Mouse (Mus musculus) hindbrain, embryonic 13.5 days (tissue): ENCODE measurements around the gene Sesn1. TPM values are rescaled to one million over a fixed set of nuclear protein-coding genes. Genes with fewer than 3 reads are reported as not detected.

Source experiments
- ATAC-seq: fragments of 200-750 bp; cut with Nextera tagmentation; 2 replicates; pipeline ENCODE4 v1.8.0; 2017; ENCODE audit warnings: moderate TSS enrichment; ENCODE audit not compliant: low FRiP score
- H3K27ac ChIP-seq: fragments of 300-500 bp; sonication (generic); 2 replicates; pipeline ENCODE4 v1.5.1; 2015; ENCODE audit warnings: inconsistent platforms, mild to moderate bottlenecking, moderate library complexity
- H3K27me3 ChIP-seq: fragments of 300-500 bp; sonication (generic); 2 replicates; pipeline ENCODE4 v1.6.1; 2015; ENCODE audit warnings: mild to moderate bottlenecking, inconsistent platforms
- H3K36me3 ChIP-seq: fragments of 300-500 bp; sonication (generic); 2 replicates; pipeline ENCODE4 v1.6.1; 2015; ENCODE audit warnings: mild to moderate bottlenecking, inconsistent platforms
- H3K4me1 ChIP-seq: fragments of 300-500 bp; sonication (generic); replicated peaks from 2 replicates; pipeline ENCODE4 v1.6.1; 2015; ENCODE audit warnings: inconsistent platforms
- H3K4me2 ChIP-seq: fragments of 300-500 bp; sonication (generic); 2 replicates; pipeline ENCODE4 v1.6.1; 2015; ENCODE audit warnings: inconsistent platforms, mild to moderate bottlenecking, moderate library complexity
- H3K4me3 ChIP-seq: fragments of 300-500 bp; sonication (generic); 2 replicates; pipeline ENCODE4 v1.5.1; 2015; ENCODE audit warnings: mild to moderate bottlenecking, inconsistent platforms
- H3K9ac ChIP-seq: fragments of 300-500 bp; sonication (generic); 2 replicates; pipeline ENCODE4 v1.6.1; 2015; ENCODE audit warnings: mild to moderate bottlenecking, inconsistent platforms
- H3K9me3 ChIP-seq: fragments of 300-500 bp; sonication (generic); 2 replicates; pipeline ENCODE4 v1.6.1; 2016; ENCODE audit warnings: inconsistent platforms
- WGBS: fragments of 180-500 bp; shearing (Covaris S2); methylation state at CpG from one replicate; pipeline ENCODE4 v1.1.7; 2015; 5-methylcytosine and 5-hydroxymethylcytosine counted together
- polyA plus RNA-seq: library from polyadenylated mRNA; unstranded; fragments of >200 nt; fragmentation: Nextera tagmentation; extraction: Ambion mirVana; gene quantifications from 2 replicates; pipeline ENCODE4 v1.2.1, GENCODE M21; 2015

The Sesn1 gene
- polyA plus RNA-seq, 1 experiment from 2014 or later, result 36.1 TPM

DNA sequence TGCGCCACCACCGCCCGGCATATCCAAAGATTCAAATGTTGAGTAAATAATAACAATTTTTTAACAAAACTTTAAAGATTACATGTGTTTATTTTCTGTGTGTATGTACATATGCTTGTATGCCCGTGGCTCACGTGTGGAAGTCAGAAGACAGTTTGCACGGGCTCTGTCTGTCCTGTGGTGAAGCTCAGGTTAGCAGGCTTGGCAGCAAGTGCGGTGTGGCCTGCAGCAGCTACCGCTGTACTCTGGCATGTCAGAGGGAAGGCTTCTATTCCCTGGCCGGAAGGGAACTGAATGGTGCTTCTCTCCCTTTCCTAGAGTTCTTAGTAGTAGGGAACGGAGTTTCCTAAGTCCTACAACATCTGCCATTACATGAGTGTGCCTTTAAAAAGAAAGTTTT, 15.3 kb downstream of the Sesn1 start:
- 89% methylated on average over 10 of the region's 10 CpGs for WGBS
- no peak for ATAC-seq
- H3K27ac ChIP-seq, result no peak overlapping the region

GRCm38 (mm10) chr10:41825996-41826395, 16.3 kb downstream of the Sesn1 start:
- no peaks in the 10 kb centered on the region for H3K36me3 ChIP-seq
- H3K4me3 ChIP-seq, result no peak overlapping the region
- no peak for ATAC-seq
- H3K4me1 ChIP-seq, result no peaks in the 10 kb centered on the region
- H3K27me3 ChIP-seq, result no peaks in the 10 kb centered on the region
- H3K9me3 ChIP-seq, result no peaks in the 10 kb centered on the region
- no peak overlapping the region for H3K9ac ChIP-seq
- 92% methylated on average over 4 of the region's 4 CpGs for WGBS
- H3K27ac ChIP-seq, result no peak overlapping the region
- H3K4me2 ChIP-seq, result no peak overlapping the region

More for the DNA sequence above, 15.3 kb downstream of the Sesn1 start:
- Histone ChIP-seq H3K4me2 (no peak overlapping the region), H3K9ac (no peak overlapping the region), H3K4me1 (no peaks in the 10 kb centered on the region), H3K27me3 (no peaks in the 10 kb centered on the region), H3K36me3 (no peaks in the 10 kb centered on the region), H3K4me3 (no peak overlapping the region), H3K9me3 (no peaks in the 10 kb centered on the region)

DNA sequence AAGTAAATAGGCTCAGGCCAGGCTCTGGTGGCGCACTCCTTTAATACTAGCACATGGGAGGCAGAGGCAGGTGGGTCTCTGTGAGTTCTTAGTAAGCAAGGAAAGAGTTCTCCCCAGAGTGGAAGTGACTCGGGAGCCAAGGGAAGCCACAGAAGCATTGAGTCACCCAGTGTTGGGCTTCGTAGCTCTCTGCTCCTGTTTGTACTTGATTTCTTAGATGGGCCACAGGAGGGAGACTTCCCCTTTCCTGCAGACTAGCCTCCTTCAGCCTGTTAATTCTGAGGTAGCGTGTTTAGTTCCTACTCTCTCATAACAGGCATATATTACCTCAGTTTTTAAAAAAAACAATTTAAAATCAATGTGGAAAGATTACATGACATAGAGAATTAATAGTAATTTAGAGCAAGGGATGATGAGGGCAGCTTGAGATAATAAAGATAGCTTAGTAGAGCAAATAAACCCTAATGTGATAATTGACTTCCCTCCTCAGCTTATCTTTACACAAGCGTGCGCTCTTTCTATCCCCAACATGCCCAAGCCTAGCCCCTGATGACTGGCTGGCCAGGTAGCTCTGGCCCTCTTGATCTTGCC, 16.9 kb downstream of the Sesn1 start:
- H3K27me3 ChIP-seq, result no peaks in the 10 kb centered on the region
- H3K4me2 ChIP-seq, result no peak overlapping the region
- H3K9ac ChIP-seq, result no peak overlapping the region
- ATAC-seq, result no peak
- H3K4me1 ChIP-seq, result no peaks in the 10 kb centered on the region
- no peaks in the 10 kb centered on the region for H3K9me3 ChIP-seq
- no peaks in the 10 kb centered on the region for H3K36me3 ChIP-seq
- H3K4me3 ChIP-seq, result no peak overlapping the region
- 95% methylated on average over 6 of the region's 6 CpGs for WGBS
- no peak overlapping the region for H3K27ac ChIP-seq

- no peaks in the 10 kb centered on the region for H3K9me3 ChIP-seq
- no peaks in the 10 kb centered on the region for H3K4me1 ChIP-seq
- WGBS, result 87% methylated on average over 4 of the region's 4 CpGs
- H3K36me3 ChIP-seq, result no peaks in the 10 kb centered on the region
- H3K4me2 ChIP-seq, result no peak overlapping the region
- H3K27ac ChIP-seq, result no peak overlapping the region
- no peak overlapping the region for H3K4me3 ChIP-seq
- no peaks in the 10 kb centered on the region for H3K27me3 ChIP-seq
- no peak overlapping the region for H3K9ac ChIP-seq
- no peak for ATAC-seq
Observed at GRCm38 (mm10) chr10:41827784-41828183, 18.0 kb downstream of the Sesn1 start.

- no peak overlapping the region for H3K4me3 ChIP-seq
- H3K27me3 ChIP-seq, result no peaks in the 10 kb centered on the region
- no peaks in the 10 kb centered on the region for H3K9me3 ChIP-seq
- no peak for ATAC-seq
- no peak overlapping the region for H3K9ac ChIP-seq
- no peak overlapping the region for H3K4me2 ChIP-seq
- no peaks in the 10 kb centered on the region for H3K4me1 ChIP-seq
- WGBS, result 81% methylated on average over 5 of the region's 5 CpGs
- no peaks in the 10 kb centered on the region for H3K36me3 ChIP-seq
- H3K27ac ChIP-seq, result no peak overlapping the region
Observed at GRCm38 (mm10) chr10:41829191-41829590, 19.5 kb downstream of the Sesn1 start.

- no peak for ATAC-seq
- Histone ChIP-seq H3K27me3 (no peaks in the 10 kb centered on the region), H3K9ac (no peak overlapping the region), H3K27ac (no peak overlapping the region), H3K4me2 (no peak overlapping the region), H3K9me3 (no peaks in the 10 kb centered on the region), H3K36me3 (no peaks in the 10 kb centered on the region), H3K4me1 (no peaks in the 10 kb centered on the region), H3K4me3 (no peak overlapping the region)
- 89% methylated on average over 2 of the region's 2 CpGs for WGBS
Observed at GRCm38 (mm10) chr10:41829980-41830379, 20.2 kb downstream of the Sesn1 start.

DNA sequence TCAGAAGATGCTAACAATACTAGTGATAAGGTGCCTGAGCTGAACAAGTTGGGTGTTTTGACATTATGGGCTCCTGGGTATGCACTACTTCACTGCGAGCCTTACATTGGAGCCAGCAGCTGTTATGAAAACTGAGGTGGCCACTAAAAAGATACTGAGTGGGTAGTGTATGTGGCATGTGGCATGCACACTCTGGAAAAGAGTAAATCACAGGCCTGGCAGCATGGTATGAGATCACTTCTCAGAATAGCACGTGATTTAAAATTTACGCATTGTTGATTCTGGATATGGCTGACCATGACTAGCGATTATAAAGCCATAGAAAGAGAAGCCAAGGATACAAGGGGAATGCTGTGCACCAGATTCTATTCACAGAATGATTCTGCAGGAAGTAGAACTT, 20.7 kb downstream of the Sesn1 start:
- no peaks in the 10 kb centered on the region for H3K9me3 ChIP-seq
- H3K27me3 ChIP-seq, result no peaks in the 10 kb centered on the region
- H3K4me3 ChIP-seq, result no peak overlapping the region
- H3K9ac ChIP-seq, result no peak overlapping the region
- no peak overlapping the region for H3K27ac ChIP-seq
- 66% methylated on average over 4 of the region's 4 CpGs for WGBS
- H3K4me2 ChIP-seq, result no peak overlapping the region
- no peaks in the 10 kb centered on the region for H3K4me1 ChIP-seq
- ATAC-seq, result no peak
- no peaks in the 10 kb centered on the region for H3K36me3 ChIP-seq

- Histone ChIP-seq H3K4me1 (no peaks in the 10 kb centered on the region), H3K9me3 (no peaks in the 10 kb centered on the region), H3K9ac (no peak overlapping the region), H3K4me2 (no peak overlapping the region), H3K27ac (no peak overlapping the region), H3K36me3 (no peaks in the 10 kb centered on the region), H3K27me3 (no peaks in the 10 kb centered on the region), H3K4me3 (no peak overlapping the region)
- peak; percentile 49; the same call in 1 of the 2 replicates for ATAC-seq
- 53% methylated on average over 9 of the region's 9 CpGs for WGBS
Observed at GRCm38 (mm10) chr10:41830851-41831522, 21.3 kb downstream of the Sesn1 start.

GRCm38 (mm10) chr10:41832191-41832590, 22.5 kb downstream of the Sesn1 start:
- H3K4me1 ChIP-seq, result no peaks in the 10 kb centered on the region
- H3K4me2 ChIP-seq, result no peak overlapping the region
- no peak overlapping the region for H3K9ac ChIP-seq
- H3K36me3 ChIP-seq, result no peaks in the 10 kb centered on the region
- H3K9me3 ChIP-seq, result no peaks in the 10 kb centered on the region
- no peak overlapping the region for H3K4me3 ChIP-seq
- ATAC-seq, result no peak
- 77% methylated on average over 6 of the region's 6 CpGs for WGBS
- H3K27ac ChIP-seq, result no peak overlapping the region
- no peaks in the 10 kb centered on the region for H3K27me3 ChIP-seq

- ATAC-seq, result no peak
- no peaks in the 10 kb centered on the region for H3K4me1 ChIP-seq
- no peaks in the 10 kb centered on the region for H3K9me3 ChIP-seq
- no peak overlapping the region for H3K4me2 ChIP-seq
- no peaks in the 10 kb centered on the region for H3K36me3 ChIP-seq
- H3K27me3 ChIP-seq, result no peaks in the 10 kb centered on the region
- no peak overlapping the region for H3K9ac ChIP-seq
- H3K27ac ChIP-seq, result no peak overlapping the region
- no peak overlapping the region for H3K4me3 ChIP-seq
- WGBS, result 91% methylated on average over 2 of the region's 2 CpGs
Observed at GRCm38 (mm10) chr10:41834131-41834530, 24.4 kb downstream of the Sesn1 start.

DNA sequence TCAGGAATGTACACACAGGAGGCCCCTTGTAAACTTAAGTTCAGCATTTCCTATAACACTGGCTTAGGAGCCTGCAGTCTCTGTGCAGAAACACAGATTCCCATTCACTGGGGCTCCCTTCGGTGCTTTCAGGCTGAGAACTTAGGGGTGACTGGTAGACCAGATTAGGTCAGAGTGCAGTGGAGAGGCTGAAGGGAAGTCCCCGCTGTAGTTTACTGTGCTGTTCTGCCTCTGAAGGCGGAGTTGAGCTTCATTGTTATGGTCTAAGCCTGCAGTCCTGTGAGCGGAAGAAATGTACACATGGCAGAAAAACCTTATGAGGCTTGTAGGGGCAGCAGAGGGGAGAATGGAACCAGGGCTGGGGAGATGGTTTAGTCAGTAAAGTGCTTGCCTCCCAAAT, 29.2 kb downstream of the Sesn1 start:
- no peak for ATAC-seq
- Histone ChIP-seq H3K27ac (no peak overlapping the region), H3K27me3 (no peaks in the 10 kb centered on the region), H3K9ac (no peak overlapping the region), H3K4me1 (no peaks in the 10 kb centered on the region), H3K36me3 (no peaks in the 10 kb centered on the region), H3K4me2 (no peak overlapping the region), H3K4me3 (no peak overlapping the region), H3K9me3 (no peaks in the 10 kb centered on the region)
- 83% methylated on average over 4 of the region's 4 CpGs for WGBS

- Histone ChIP-seq H3K4me1 (no peaks in the 10 kb centered on the region), H3K9me3 (no peaks in the 10 kb centered on the region), H3K9ac (no peak overlapping the region), H3K36me3 (peaks cover 4% of the 10 kb centered on the region; the same call in 1 of the 2 replicates), H3K27me3 (no peaks in the 10 kb centered on the region), H3K4me3 (no peak overlapping the region), H3K27ac (no peak overlapping the region), H3K4me2 (no peak overlapping the region)
- 98% methylated on average over 8 of the region's 8 CpGs for whole genome bisulfite sequencing
- ATAC-seq, result no peak
Observed at GRCm38 (mm10) chr10:41847737-41848136, 38.0 kb downstream of the Sesn1 start.

GRCm38 (mm10) chr10:41848721-41849120, 39.0 kb downstream of the Sesn1 start:
- H3K4me3 ChIP-seq, result no peak overlapping the region
- 97% methylated on average over 2 of the region's 2 CpGs for WGBS
- no peaks in the 10 kb centered on the region for H3K9me3 ChIP-seq
- H3K27ac ChIP-seq, result no peak overlapping the region
- H3K36me3 ChIP-seq, result peaks cover 4% of the 10 kb centered on the region; the same call in 1 of the 2 replicates
- H3K4me1 ChIP-seq, result no peaks in the 10 kb centered on the region
- H3K27me3 ChIP-seq, result no peaks in the 10 kb centered on the region
- no peak overlapping the region for H3K4me2 ChIP-seq
- ATAC-seq, result no peak
- H3K9ac ChIP-seq, result no peak overlapping the region
